Mouse (Mus musculus): Measurements from ENCODE around the gene Palm2. TPM values are rescaled to one million over a fixed set of nuclear protein-coding genes. Genes with fewer than 3 reads are reported as not detected.

Gene Palm2
- polyA plus RNA-seq, 1 experiment from 2014 or later = 19.5 TPM

- no peaks in the 10 kb centered on the region for H3K9me3 ChIP-seq
- no peaks in the 10 kb centered on the region for H3K36me3 ChIP-seq (replicated peaks)
- H3K9ac ChIP-seq = no peak overlapping the region
- H3K27ac ChIP-seq = no peak overlapping the region
- no peak overlapping the region for H3K4me3 ChIP-seq
- no peaks in the 10 kb centered on the region for H3K27me3 ChIP-seq (replicated peaks)
- H3K4me2 ChIP-seq = no peak overlapping the region
- no peak for ATAC-seq (replicated peaks)
- 90% methylated on average over 11 of the region's 11 CpGs for WGBS
- H3K4me1 ChIP-seq = no peaks in the 10 kb centered on the region; the same call in 1 of the 2 replicates
Measured at GRCm38 (mm10) chr4:57682944-57683343, 248.9 kb downstream of the Palm2 start.

GRCm38 (mm10) chr4:57684676-57685215 lies 250.7 kb downstream of the Palm2 start:
- Histone ChIP-seq H3K4me1 (peaks cover 3% of the 10 kb centered on the region; the same call in 1 of the 2 replicates), H3K9ac (no peak overlapping the region), H3K4me3 (no peak overlapping the region), H3K27ac (no peak overlapping the region), H3K36me3 (replicated peaks) (no peaks in the 10 kb centered on the region), H3K27me3 (replicated peaks) (no peaks in the 10 kb centered on the region), H3K9me3 (no peaks in the 10 kb centered on the region), H3K4me2 (no peak overlapping the region)
- WGBS = 87% methylated on average over 12 of the region's 12 CpGs
- ATAC-seq (replicated peaks) = no peak

GRCm38 (mm10) chr4:57686736-57687135 lies 252.7 kb downstream of the Palm2 start:
- WGBS = 77% methylated on average over 3 of the region's 3 CpGs
- H3K4me1 ChIP-seq = peaks cover 3% of the 10 kb centered on the region; the same call in 1 of the 2 replicates

GRCm38 (mm10) chr4:57687583-57687982 lies 253.5 kb downstream of the Palm2 start:
- Histone ChIP-seq H3K9ac (no peak overlapping the region), H3K27ac (no peak overlapping the region), H3K36me3 (replicated peaks) (no peaks in the 10 kb centered on the region), H3K4me2 (no peak overlapping the region), H3K9me3 (no peaks in the 10 kb centered on the region), H3K4me3 (no peak overlapping the region), H3K27me3 (replicated peaks) (no peaks in the 10 kb centered on the region), H3K4me1 (peaks cover 3% of the 10 kb centered on the region; the same call in 1 of the 2 replicates)
- WGBS = 83% methylated on average over 3 of the region's 3 CpGs
- ATAC-seq (replicated peaks) = no peak

More at GRCm38 (mm10) chr4:57686736-57687135, 252.7 kb downstream of the Palm2 start:
- no peaks in the 10 kb centered on the region for H3K36me3 ChIP-seq (replicated peaks)
- H3K4me2 ChIP-seq = no peak overlapping the region
- H3K27me3 ChIP-seq (replicated peaks) = no peaks in the 10 kb centered on the region
- no peak overlapping the region for H3K4me3 ChIP-seq
- H3K9me3 ChIP-seq = no peaks in the 10 kb centered on the region
- ATAC-seq (replicated peaks) = no peak
- H3K9ac ChIP-seq = no peak overlapping the region
- no peak overlapping the region for H3K27ac ChIP-seq

- H3K4me2 ChIP-seq = no peak overlapping the region
- H3K27ac ChIP-seq = no peak overlapping the region
- no peak overlapping the region for H3K4me3 ChIP-seq
- no peaks in the 10 kb centered on the region for H3K36me3 ChIP-seq (replicated peaks)
- H3K4me1 ChIP-seq = peaks cover 3% of the 10 kb centered on the region; the same call in 1 of the 2 replicates
- H3K9me3 ChIP-seq = no peaks in the 10 kb centered on the region
- WGBS = 85% methylated on average over 9 of the region's 9 CpGs
- H3K9ac ChIP-seq = no peak overlapping the region
- H3K27me3 ChIP-seq (replicated peaks) = no peaks in the 10 kb centered on the region
- ATAC-seq (replicated peaks) = no peak
Measured at GRCm38 (mm10) chr4:57688131-57688530, 254.1 kb downstream of the Palm2 start.

- ATAC-seq (replicated peaks) = no peak
- Histone ChIP-seq H3K27ac (no peak overlapping the region), H3K36me3 (replicated peaks) (no peaks in the 10 kb centered on the region), H3K4me2 (no peak overlapping the region), H3K4me1 (peaks cover 3% of the 10 kb centered on the region; the same call in 1 of the 2 replicates), H3K9ac (no peak overlapping the region), H3K27me3 (replicated peaks) (no peaks in the 10 kb centered on the region), H3K4me3 (no peak overlapping the region), H3K9me3 (no peaks in the 10 kb centered on the region)
- 76% methylated on average over 6 of the region's 6 CpGs for WGBS
Measured at GRCm38 (mm10) chr4:57690001-57690400, 256.0 kb downstream of the Palm2 start.

- no peak for ATAC-seq (replicated peaks)
- peaks cover 3% of the 10 kb centered on the region; the same call in 1 of the 2 replicates for H3K4me1 ChIP-seq
Measured at GRCm38 (mm10) chr4:57690805-57691204, 256.8 kb downstream of the Palm2 start.

GRCm38 (mm10) chr4:57694356-57695136 lies 260.5 kb downstream of the Palm2 start:
- Histone ChIP-seq H3K4me1 (no peaks in the 10 kb centered on the region), H3K27ac (no peak overlapping the region), H3K4me2 (no peak overlapping the region), H3K27me3 (replicated peaks) (no peaks in the 10 kb centered on the region), H3K9me3 (no peaks in the 10 kb centered on the region), H3K9ac (no peak overlapping the region), H3K4me3 (no peak overlapping the region), H3K36me3 (replicated peaks) (no peaks in the 10 kb centered on the region)
- WGBS = 79% methylated on average over 5 of the region's 5 CpGs
- ATAC-seq (replicated peaks) = no peak

More at GRCm38 (mm10) chr4:57690805-57691204, 256.8 kb downstream of the Palm2 start:
- Histone ChIP-seq H3K4me2 (no peak overlapping the region), H3K9me3 (no peaks in the 10 kb centered on the region), H3K27me3 (replicated peaks) (no peaks in the 10 kb centered on the region), H3K36me3 (replicated peaks) (no peaks in the 10 kb centered on the region), H3K9ac (no peak overlapping the region), H3K4me3 (no peak overlapping the region), H3K27ac (no peak overlapping the region)
- WGBS = 62% methylated on average over 1 of the region's 1 CpGs

- WGBS = 96% methylated on average over 11 of the region's 11 CpGs
- ATAC-seq (replicated peaks) = no peak
- no peak overlapping the region for H3K4me3 ChIP-seq
- no peak overlapping the region for H3K4me2 ChIP-seq
- no peaks in the 10 kb centered on the region for H3K36me3 ChIP-seq (replicated peaks)
- no peaks in the 10 kb centered on the region for H3K4me1 ChIP-seq
- no peaks in the 10 kb centered on the region for H3K27me3 ChIP-seq (replicated peaks)
- H3K27ac ChIP-seq = no peak overlapping the region
- H3K9me3 ChIP-seq = no peaks in the 10 kb centered on the region
- no peak overlapping the region for H3K9ac ChIP-seq
Measured at GRCm38 (mm10) chr4:57696955-57697354, 262.9 kb downstream of the Palm2 start.

GRCm38 (mm10) chr4:57697918-57698611 lies 264.0 kb downstream of the Palm2 start:
- Histone ChIP-seq H3K27ac (no peak overlapping the region), H3K4me3 (no peak overlapping the region), H3K9ac (no peak overlapping the region), H3K9me3 (no peaks in the 10 kb centered on the region), H3K4me1 (no peaks in the 10 kb centered on the region), H3K36me3 (replicated peaks) (no peaks in the 10 kb centered on the region), H3K4me2 (no peak overlapping the region), H3K27me3 (replicated peaks) (no peaks in the 10 kb centered on the region)
- 84% methylated on average over 12 of the region's 12 CpGs for WGBS
- ATAC-seq (replicated peaks) = no peak

- Histone ChIP-seq H3K4me2 (no peak overlapping the region), H3K4me3 (no peak overlapping the region), H3K9me3 (no peaks in the 10 kb centered on the region), H3K9ac (no peak overlapping the region), H3K36me3 (replicated peaks) (no peaks in the 10 kb centered on the region), H3K27me3 (replicated peaks) (no peaks in the 10 kb centered on the region), H3K4me1 (no peaks in the 10 kb centered on the region), H3K27ac (no peak overlapping the region)
- no peak for ATAC-seq (replicated peaks)
- WGBS = 87% methylated on average over 5 of the region's 5 CpGs
Measured at GRCm38 (mm10) chr4:57701576-57701975, 267.5 kb downstream of the Palm2 start.

All from midbrain, embryonic 15.5 days (tissue).